Mouse (Mus musculus): ENCODE results near the gene Ceacam19. TPM values are rescaled to one million over a fixed set of nuclear protein-coding genes. Genes with fewer than 3 reads are reported as not detected.

Gene Ceacam19
- polyA plus RNA-seq, 2 experiments: 2.1 to 4.9 TPM

DNA sequence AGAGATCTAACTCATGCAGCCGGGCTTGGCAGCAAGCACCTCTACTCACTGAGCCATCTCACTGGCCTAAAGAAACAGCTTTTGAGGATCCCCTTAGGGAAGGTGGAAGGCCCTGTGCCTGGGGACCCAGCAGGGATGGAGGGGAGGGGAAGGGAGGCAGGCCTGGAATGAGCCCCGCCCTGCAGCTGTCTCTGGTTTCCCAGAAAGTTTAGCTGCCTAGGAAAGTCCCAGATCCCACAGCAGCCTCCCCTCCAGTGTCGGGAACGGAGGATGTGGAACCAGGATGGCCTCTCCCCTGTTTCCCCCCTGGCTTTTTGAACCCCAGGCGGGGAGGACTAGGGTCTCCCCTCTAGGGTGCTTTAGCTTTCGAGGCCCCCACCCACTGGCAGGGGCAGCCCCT lies 61.0 kb downstream of the Ceacam19 start:
- peaks cover 22% of the 10 kb centered on the region for H3K4me1 ChIP-seq (ENCODE audit: control insufficient read depth, insufficient read depth, low read length)
- H3K36me3 ChIP-seq (ENCODE audit: control insufficient read depth, insufficient read depth, low read length): no peaks in the 10 kb centered on the region
- peak; percentile 38 for DNase-seq (ENCODE audit: low spot score)
- ATAC-seq (ENCODE audit: low FRiP score, low read depth): no peak
- no peak for TF ChIP-seq POLR2A (IDR thresholded peaks at IDR 0.05; ENCODE audit: borderline replicate concordance, extremely low read depth, insufficient read depth, insufficient read length)
- WGBS: 37% methylated on average over 6 of the region's 6 CpGs
- no peak overlapping the region for H3K4me3 ChIP-seq (replicated peaks; ENCODE audit: low read length)
- no peaks in the 10 kb centered on the region for H3K9me3 ChIP-seq (ENCODE audit: control insufficient read depth, low read length)
- H3K27ac ChIP-seq (replicated peaks; ENCODE audit: low read depth, low read length): no peak overlapping the region
- peaks cover 20% of the 10 kb centered on the region for H3K27me3 ChIP-seq (ENCODE audit: control insufficient read depth, insufficient read depth, low read length)
- H3K9ac ChIP-seq (ENCODE audit: low read depth, low read length, severe bottlenecking): 0 out of 2 replicates have a peak overlapping the region, but pooled peaks have one; percentile 25
- no peak overlapping the region for H3K4me2 ChIP-seq (replicated peaks; ENCODE audit: low read depth, low read length, severe bottlenecking)

Other genes starting within 250 kb of the Ceacam19 start
- gene Clptm1, start 222.9 kb downstream of the Ceacam19 start, polyA plus RNA-seq (2012; rRNA removed): 68.8 and 85.9 TPM in 2 replicates
- 90.2 and 95.4 TPM in 2 replicates for gene Clptm1, start 222.9 kb downstream of the Ceacam19 start, polyA plus RNA-seq (2014; fragmentation: Nextera tagmentation; extraction: Ambion mirVana)
- gene Apoc2, start 210.0 kb downstream of the Ceacam19 start, polyA plus RNA-seq (2012; rRNA removed): 1.2 and 1.4 TPM in 2 replicates
- gene Apoc2, start 210.0 kb downstream of the Ceacam19 start, polyA plus RNA-seq (2014; fragmentation: Nextera tagmentation; extraction: Ambion mirVana): 1.5 TPM in 1 of 2 replicates, not detected in the other
- gene Gm44805, start 206.5 kb downstream of the Ceacam19 start, polyA plus RNA-seq (2012; rRNA removed): not detected in 2 replicates
- gene Gm44805, start 206.5 kb downstream of the Ceacam19 start, polyA plus RNA-seq (2014; fragmentation: Nextera tagmentation; extraction: Ambion mirVana): not detected in 2 replicates
- gene Apoc4, start 206.5 kb downstream of the Ceacam19 start, polyA plus RNA-seq (2012; rRNA removed): 0.14 TPM in 1 of 2 replicates, not detected in the other
- not detected in 2 replicates for gene Apoc4, start 206.5 kb downstream of the Ceacam19 start, polyA plus RNA-seq (2014; fragmentation: Nextera tagmentation; extraction: Ambion mirVana)
- gene Apoc1, start 195.3 kb downstream of the Ceacam19 start, polyA plus RNA-seq (2012; rRNA removed): 9.1 and 16.4 TPM in 2 replicates
- 30.7 and 36.5 TPM in 2 replicates for gene Apoc1, start 195.3 kb downstream of the Ceacam19 start, polyA plus RNA-seq (2014; fragmentation: Nextera tagmentation; extraction: Ambion mirVana)
- gene Apoe, start 188.8 kb downstream of the Ceacam19 start, polyA plus RNA-seq (2012; rRNA removed): 365 and 376 TPM in 2 replicates
- gene Apoe, start 188.8 kb downstream of the Ceacam19 start, polyA plus RNA-seq (2014; fragmentation: Nextera tagmentation; extraction: Ambion mirVana): 413 and 469 TPM in 2 replicates
- 101 and 123 TPM in 2 replicates for gene Tomm40, start 172.5 kb downstream of the Ceacam19 start, polyA plus RNA-seq (2012; rRNA removed)
- 124 and 129 TPM in 2 replicates for gene Tomm40, start 172.5 kb downstream of the Ceacam19 start, polyA plus RNA-seq (2014; fragmentation: Nextera tagmentation; extraction: Ambion mirVana)
- 58.9 and 72.1 TPM in 2 replicates for gene Nectin2, start 137.5 kb downstream of the Ceacam19 start, polyA plus RNA-seq (2012; rRNA removed)
- 71.3 and 80.8 TPM in 2 replicates for gene Nectin2, start 137.5 kb downstream of the Ceacam19 start, polyA plus RNA-seq (2014; fragmentation: Nextera tagmentation; extraction: Ambion mirVana)
- gene Bcam, start 116.9 kb downstream of the Ceacam19 start, polyA plus RNA-seq (2012; rRNA removed): 94.3 and 108 TPM in 2 replicates
- gene Bcam, start 116.9 kb downstream of the Ceacam19 start, polyA plus RNA-seq (2014; fragmentation: Nextera tagmentation; extraction: Ambion mirVana): 114 and 116 TPM in 2 replicates
- gene Cblc, start 91.2 kb downstream of the Ceacam19 start, polyA plus RNA-seq (2012; rRNA removed): 5.2 and 5.9 TPM in 2 replicates
- gene Cblc, start 91.2 kb downstream of the Ceacam19 start, polyA plus RNA-seq (2014; fragmentation: Nextera tagmentation; extraction: Ambion mirVana): 7.5 and 8.6 TPM in 2 replicates
- gene Bcl3, start 65.2 kb downstream of the Ceacam19 start, polyA plus RNA-seq (2012; rRNA removed): 5.5 and 7.6 TPM in 2 replicates
- 3.1 and 4.7 TPM in 2 replicates for gene Bcl3, start 65.2 kb downstream of the Ceacam19 start, polyA plus RNA-seq (2014; fragmentation: Nextera tagmentation; extraction: Ambion mirVana)
- gene Gm19345, start 36.0 kb downstream of the Ceacam19 start, polyA plus RNA-seq (2012; rRNA removed): 0.12 and 0.13 TPM in 2 replicates
- gene Gm19345, start 36.0 kb downstream of the Ceacam19 start, polyA plus RNA-seq (2014; fragmentation: Nextera tagmentation; extraction: Ambion mirVana): not detected in 2 replicates
- gene Ceacam16, start 26.7 kb downstream of the Ceacam19 start, polyA plus RNA-seq (2012; rRNA removed): 0.11 and 0.18 TPM in 2 replicates
- not detected in 2 replicates for gene Ceacam16, start 26.7 kb downstream of the Ceacam19 start, polyA plus RNA-seq (2014; fragmentation: Nextera tagmentation; extraction: Ambion mirVana)
- gene Pvr, start 33.2 kb upstream of the Ceacam19 start, polyA plus RNA-seq (2012; rRNA removed): 17.2 and 18.2 TPM in 2 replicates
- gene Pvr, start 33.2 kb upstream of the Ceacam19 start, polyA plus RNA-seq (2014; fragmentation: Nextera tagmentation; extraction: Ambion mirVana): 7.7 and 9.4 TPM in 2 replicates
- 0.09 and 0.17 TPM in 2 replicates for gene Igsf23, start 62.8 kb upstream of the Ceacam19 start, polyA plus RNA-seq (2012; rRNA removed)
- gene Igsf23, start 62.8 kb upstream of the Ceacam19 start, polyA plus RNA-seq (2014; fragmentation: Nextera tagmentation; extraction: Ambion mirVana): 0.23 and 0.30 TPM in 2 replicates
- gene Ceacam20, start 77.4 kb upstream of the Ceacam19 start, polyA plus RNA-seq (2012; rRNA removed): 0.04 TPM in 1 of 2 replicates, not detected in the other
- not detected in 2 replicates for gene Ceacam20, start 77.4 kb upstream of the Ceacam19 start, polyA plus RNA-seq (2014; fragmentation: Nextera tagmentation; extraction: Ambion mirVana)
- gene Nlrp9b, start 103.5 kb upstream of the Ceacam19 start, polyA plus RNA-seq (2012; rRNA removed): not detected in 2 replicates
- not detected in 2 replicates for gene Nlrp9b, start 103.5 kb upstream of the Ceacam19 start, polyA plus RNA-seq (2014; fragmentation: Nextera tagmentation; extraction: Ambion mirVana)
- gene Vmn1r91, start 211.7 kb upstream of the Ceacam19 start, polyA plus RNA-seq (2012; rRNA removed): not detected in 2 replicates
- not detected in 2 replicates for gene Vmn1r91, start 211.7 kb upstream of the Ceacam19 start, polyA plus RNA-seq (2014; fragmentation: Nextera tagmentation; extraction: Ambion mirVana)
- not detected in 2 replicates for gene Gm16442, start 234.6 kb upstream of the Ceacam19 start, polyA plus RNA-seq (2012; rRNA removed)
- not detected in 2 replicates for gene Gm16442, start 234.6 kb upstream of the Ceacam19 start, polyA plus RNA-seq (2014; fragmentation: Nextera tagmentation; extraction: Ambion mirVana)

Data from limb, embryonic 14.5 days (tissue).